Mouse (Mus musculus) CD8-positive naive resting alpha-beta T cell, adult 2 months (primary cell): Measurements from ENCODE around the gene Ugt1a5.
"Not testable (repeated sequence)": the region's sequence is repeated elsewhere in the genome, so short reads cannot be mapped to it uniquely, and the experiment has no call there.

ENCODE experiments used
- DNase-seq, 2 experiments: peaks; one replicate each; pipeline ENCODE4 v3.0.0; 2022; ENCODE audit warnings: low read depth in 2 of 2, low spot score in 2 of 2

Gene Ugt1a5

GRCm38 (mm10) chr1:88223011-88223515 is 57.3 kb downstream of the Ugt1a5 start:
- DNase-seq = peak; percentile 4 to 16

- DNase-seq = peak; percentile 1 to 7
These were observed 57.8 kb downstream of the Ugt1a5 start for GRCm38 (mm10) chr1:88223591-88223990.

DNA sequence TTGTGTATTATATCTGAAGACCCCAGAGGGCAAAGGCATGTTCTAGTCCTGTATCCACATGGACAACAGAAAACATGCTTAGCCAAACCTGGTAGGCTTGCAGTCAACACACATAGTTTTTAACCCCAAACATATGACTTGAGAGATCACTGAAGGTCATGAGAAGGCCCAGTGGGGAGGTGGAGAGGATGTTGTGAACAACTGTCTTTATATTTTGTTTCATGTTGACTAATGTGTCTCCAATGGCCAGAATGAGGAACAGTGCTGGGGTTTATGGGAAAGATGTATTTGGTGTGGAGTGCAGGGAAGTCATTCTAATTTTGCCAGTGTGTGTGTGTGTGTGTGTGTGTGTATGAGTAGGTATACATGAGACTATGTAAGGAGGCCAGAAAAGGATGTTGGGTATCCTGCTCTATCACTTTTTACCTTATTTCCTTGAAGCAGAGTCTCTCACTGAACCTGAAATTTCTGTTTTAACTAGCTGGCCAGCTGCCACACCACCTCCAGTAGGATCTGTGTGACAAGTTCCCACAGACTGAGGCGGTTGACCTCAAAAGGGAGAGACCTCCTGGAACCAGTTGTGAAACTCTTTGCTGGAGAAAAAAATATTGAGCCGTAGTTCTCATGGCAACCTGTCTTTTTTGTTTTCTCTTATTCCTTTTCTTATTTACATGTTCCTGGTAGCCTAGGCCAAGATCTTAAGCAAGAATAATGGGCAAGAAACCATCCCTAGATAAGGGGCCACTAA is 58.4 kb downstream of the Ugt1a5 start:
- DNase-seq = peak in 1 of 2 experiments; percentile 2

GRCm38 (mm10) chr1:88225301-88225700 is 59.5 kb downstream of the Ugt1a5 start:
- not testable (repeated sequence) for DNase-seq

- peak in 1 of 2 experiments; percentile 0 for DNase-seq
These were observed 59.9 kb downstream of the Ugt1a5 start for GRCm38 (mm10) chr1:88225741-88226140.

DNA sequence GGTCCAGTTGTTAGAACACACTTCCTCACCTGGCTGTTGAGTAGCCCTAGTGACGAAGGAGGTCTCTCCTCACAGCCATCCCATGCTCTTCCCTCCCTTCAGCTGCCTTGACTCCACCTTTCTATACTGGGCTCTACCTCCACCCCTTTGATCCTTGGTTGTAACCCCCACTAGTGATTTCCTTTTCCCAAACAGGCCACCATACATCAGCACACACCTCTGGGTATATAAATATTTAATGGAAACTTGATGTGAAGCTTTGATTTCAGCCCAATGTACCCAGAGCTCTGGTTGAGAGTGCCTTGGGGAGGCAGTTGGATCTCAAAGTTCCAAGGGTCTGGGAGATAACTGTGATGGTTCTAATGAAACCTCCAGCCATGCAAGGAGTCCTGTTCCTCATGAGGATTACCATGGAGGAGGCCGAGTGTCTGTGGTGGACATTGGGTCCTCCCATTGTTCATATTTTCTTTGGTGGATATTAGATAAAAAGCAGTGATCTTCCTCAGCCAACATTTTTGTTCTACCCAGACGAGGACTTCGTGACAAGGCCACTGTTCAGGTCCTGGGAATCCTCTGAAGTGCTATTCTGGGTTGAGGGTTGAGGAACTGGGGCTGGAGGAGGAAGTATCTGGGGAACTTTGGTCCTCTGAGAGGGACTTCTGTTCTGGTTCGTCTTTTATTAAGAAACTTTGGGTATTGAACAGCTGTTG is 61.0 kb downstream of the Ugt1a5 start, which contains the start of gene Mroh2a:
Gene Mroh2a (plus strand): TSS at position 317 of the 710 bp plus-strand sequence.
- DNase-seq = peak in 1 of 2 experiments; percentile 0

- no peak for DNase-seq
These were observed 61.7 kb downstream of the Ugt1a5 start for GRCm38 (mm10) chr1:88227482-88227881.

- DNase-seq = no peak
These were observed 62.3 kb downstream of the Ugt1a5 start for GRCm38 (mm10) chr1:88228121-88228520.

DNA sequence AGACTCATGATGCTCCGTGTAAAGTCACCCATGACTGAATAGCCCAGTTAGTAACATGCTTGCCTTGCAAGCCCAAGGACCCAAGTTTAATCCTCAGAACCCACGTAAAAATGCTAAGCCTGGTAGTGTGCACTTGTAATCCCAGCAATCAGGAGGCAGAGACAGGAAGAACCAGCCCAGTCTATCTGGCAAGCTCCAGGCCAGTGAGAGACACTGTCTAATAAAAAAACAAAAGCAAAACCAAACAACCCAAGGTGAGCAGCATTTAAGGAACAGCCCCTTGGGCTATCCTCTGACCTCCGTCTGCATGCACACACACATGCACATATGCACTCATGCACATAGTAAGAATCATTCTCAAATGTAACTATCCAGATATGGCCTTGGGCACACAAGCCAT is 63.8 kb downstream of the Ugt1a5 start:
- no peak for DNase-seq

DNA sequence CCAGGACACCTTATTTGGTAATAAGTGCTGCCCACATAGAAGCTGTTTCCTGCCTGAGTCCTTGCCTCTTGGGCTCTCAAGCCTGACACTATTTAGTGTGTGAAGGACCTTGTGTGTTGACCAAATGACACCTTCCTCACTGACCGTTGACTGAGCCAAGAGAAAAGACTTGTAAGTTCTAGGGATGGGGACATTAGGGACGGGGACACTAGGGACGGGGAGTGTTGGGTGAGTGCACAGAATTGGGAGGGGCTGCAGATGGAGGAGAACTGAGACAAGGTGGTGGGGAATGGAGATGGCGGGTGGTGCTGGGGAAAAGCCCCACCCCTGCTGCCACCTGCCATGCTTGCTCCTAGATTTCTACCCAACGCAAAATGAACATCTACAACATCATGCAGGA is 64.2 kb downstream of the Ugt1a5 start:
- DNase-seq = no peak

DNA sequence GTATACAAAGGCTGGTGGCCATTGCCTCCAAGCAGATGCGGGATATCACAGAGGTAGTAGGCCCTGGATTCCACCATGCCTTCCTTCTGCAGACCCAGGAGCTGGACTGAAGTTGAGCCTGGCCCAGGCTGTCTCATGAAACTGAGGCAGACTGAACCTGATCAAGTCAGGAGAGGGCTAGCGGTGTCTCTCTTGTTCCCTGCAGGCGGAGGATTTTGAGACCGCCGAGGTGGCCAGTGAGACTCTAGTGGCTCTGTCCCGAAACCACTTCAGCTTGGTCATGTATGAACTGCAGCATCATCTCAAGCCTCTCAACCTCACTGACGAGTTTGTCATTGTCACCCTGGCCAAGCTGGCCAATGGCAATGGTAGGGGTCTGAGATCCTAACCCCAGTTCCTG is 64.6 kb downstream of the Ugt1a5 start:
- no peak for DNase-seq

DNA sequence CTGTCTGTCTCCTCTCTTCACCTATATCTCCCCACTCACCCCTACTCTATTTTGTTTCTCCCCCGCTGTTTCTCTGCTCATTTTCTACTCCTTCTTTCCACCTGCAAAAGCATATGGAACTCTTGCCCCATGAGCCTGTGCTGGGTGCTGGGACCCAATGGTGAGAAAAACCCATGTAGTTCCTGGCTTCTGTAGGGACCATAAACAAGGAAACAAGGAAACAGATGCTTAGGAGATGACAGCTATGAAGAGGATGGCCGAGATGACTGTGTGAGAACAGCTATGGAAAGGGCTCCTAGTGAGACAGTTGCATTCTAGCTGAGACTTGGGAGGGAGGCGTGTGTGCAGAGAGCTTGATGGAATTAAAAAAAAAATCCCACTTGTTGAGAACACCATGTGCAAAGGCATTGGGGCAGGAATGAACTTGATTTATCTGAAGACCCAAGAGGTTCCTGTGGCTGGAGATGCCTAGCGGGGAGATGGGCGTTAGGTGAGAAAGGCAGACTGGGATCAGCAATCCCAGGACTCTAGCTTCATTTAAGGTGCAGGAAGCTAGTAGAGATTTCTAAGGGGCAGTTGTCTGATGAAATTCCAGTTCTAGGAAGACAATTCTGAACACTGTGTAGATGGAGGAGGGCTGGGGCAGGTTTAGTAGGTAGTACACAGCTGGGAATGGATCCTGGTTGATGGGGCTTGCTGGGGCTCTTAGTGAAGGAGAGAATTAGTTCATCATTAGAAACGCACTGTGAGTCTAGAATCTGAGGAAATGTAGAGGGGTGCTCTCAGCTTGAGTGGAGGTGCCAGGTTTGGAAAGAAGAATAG is 65.4 kb downstream of the Ugt1a5 start:
- no peak for DNase-seq

DNA sequence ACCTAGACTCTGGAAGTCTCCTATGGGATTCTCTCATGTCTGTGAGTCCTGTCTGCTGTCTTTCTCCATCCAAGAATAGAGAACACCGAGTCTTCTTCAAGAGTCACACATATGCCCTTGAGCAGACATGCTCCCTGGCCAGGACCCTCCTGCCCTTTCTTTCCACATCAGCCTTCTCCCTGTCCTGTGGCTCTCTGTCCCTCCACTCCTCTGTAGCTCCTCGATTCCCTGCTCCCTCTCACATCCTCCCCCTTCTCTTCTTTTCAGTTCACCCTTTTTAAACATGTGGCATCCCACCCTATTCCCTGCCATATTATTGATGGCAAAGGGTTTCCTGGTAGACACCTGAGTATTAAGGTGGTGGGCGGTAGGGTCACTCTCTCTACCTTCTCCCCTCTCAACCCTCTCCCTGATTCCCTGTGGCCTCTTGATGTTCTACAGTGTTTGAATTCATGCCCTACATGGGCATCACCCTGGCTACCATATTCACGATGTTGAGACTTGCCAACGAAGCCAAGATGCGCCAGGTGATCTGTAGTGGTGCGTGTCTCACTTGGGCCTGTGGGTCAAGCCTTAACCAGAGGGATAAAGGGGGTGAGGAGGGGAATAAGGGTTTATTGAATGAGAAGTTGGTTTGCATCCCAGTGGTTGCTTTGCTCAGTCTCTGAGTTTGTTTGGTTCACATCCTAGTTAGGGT is 66.1 kb downstream of the Ugt1a5 start:
- no peak for DNase-seq

DNA sequence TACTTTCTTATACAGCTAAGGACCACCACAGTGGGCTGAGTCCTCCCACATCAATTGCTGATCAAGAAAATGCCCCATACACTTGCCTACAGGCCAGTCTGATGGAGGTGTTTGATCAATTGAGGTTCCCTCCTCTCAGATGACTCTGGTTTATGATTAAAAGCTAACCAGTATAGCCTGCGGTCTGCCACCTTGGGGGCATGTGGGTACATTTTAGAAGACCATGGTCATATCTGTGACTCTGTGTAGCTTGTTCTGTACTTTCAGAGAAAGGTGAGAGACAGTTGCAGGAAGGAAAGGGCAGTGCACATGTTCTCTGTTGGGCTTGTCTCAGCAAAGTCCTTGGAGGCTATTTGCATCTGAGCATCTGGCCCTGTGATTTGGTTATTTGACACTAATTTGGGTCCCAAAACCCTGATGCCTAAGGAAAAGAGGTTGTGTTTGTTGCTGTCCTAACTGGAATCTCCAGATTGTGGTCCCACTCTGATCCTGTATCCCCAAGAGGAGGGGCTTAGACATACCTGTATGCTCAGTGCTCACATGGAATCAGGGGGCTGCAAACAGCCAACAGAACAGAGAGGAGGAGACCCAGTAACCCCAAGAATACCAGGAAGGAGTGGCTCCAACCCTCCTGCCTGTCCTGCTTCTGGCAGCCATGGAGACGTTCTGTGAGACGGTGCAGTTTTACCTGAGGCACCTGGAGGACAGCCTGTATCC is 67.0 kb downstream of the Ugt1a5 start:
- DNase-seq = no peak

- DNase-seq = no peak
These were observed 67.8 kb downstream of the Ugt1a5 start for GRCm38 (mm10) chr1:88233421-88234247.

DNA sequence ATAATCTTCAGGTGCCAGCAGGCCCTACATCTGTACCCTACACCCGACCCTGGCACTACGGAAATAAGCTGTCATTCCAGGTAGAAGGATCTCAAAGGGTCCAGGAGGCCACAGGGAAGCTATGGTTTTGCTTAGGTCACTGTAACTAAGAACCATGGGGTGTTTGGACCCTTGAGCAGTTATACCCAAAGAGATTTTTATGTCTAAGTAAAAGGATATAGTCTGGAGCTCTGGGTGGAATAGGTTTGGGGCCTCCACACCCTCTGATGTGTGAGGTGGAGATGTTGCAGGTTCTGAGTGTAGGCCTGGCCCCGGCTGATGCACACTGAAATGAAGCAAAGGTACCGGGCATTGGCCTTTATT is 68.4 kb downstream of the Ugt1a5 start:
- no peak for DNase-seq

GRCm38 (mm10) chr1:88234646-88235045 is 68.8 kb downstream of the Ugt1a5 start:
- DNase-seq = no peak

GRCm38 (mm10) chr1:88235046-88235893 is 69.5 kb downstream of the Ugt1a5 start:
- no peak for DNase-seq
